Comparison of ENCODE assay signal across 19 mouse cellular contexts in the genomic region with DNA sequence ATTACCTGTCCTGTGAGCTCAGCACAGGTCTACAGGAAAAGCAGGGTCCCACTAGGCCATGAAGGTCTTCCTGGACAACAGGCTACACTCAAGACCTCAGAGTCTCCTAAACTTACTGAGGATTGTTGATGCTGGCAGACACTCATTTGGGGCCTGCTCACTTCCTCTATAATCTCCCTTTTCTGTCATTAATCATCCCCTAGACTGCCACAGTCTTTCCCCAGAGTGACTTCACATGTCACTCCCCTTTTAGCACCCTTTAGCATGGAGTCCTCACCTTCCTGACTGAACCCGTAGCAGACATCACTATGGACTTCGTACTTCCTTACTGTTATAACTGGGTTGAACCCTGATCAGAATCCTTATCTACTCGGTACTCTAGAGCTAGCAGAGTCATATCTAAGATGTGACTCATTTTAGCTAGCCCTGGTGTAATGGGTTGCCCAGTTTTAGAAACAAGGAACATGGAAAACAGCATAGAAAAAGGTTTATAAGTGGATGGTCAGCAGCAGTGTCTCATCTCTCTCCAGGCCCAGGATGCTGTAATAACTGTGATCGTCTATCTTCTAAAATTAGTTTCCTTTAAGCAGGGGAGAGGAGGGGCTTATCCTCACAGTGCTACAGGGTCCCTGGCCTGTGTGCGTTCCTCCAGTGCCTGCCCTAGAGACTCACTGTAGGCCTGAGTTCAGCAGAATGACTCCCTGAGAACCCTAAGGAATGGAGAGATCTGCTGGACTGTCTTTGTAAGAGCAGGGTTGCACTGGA. TPM values are rescaled to one million over a fixed set of nuclear protein-coding genes. Genes with fewer than 3 reads are reported as not detected.
DNase-seq lines count a peak whose midpoint lies in the region; ATAC-seq and TF ChIP-seq lines count a peak whose summit lies in the region.
"Had no signal": no experiment of that assay in that cellular context is flagged by ENCODE, and none has a peak within 500 bp of the region (broad histone marks: within the 10 kb centered on the region; RNA-seq: fewer than 3 reads in every experiment).

No protein-coding gene starts in this region.

- no peak for TF ChIP-seq CTCF in stomach, postnatal 0 days (IDR thresholded peaks at IDR 0.05; ENCODE audit: low read depth)
- no peak for TF ChIP-seq CTCF in layer of hippocampus, adult 2 months (conservative IDR thresholded peaks at IDR 0.05)

- no peaks in the 10 kb centered on the region for H3K9me3 ChIP-seq in heart, embryonic 16.5 days (replicated peaks; ENCODE audit: control insufficient read depth, low read length)
- H3K9me3 ChIP-seq in intestine, embryonic 16.5 days (ENCODE audit: control insufficient read depth, low read length), result no peaks in the 10 kb centered on the region
- no peaks in the 10 kb centered on the region for H3K9me3 ChIP-seq in stomach, postnatal 0 days (ENCODE audit: control insufficient read depth, low read length)
- no peaks in the 10 kb centered on the region for H3K9me3 ChIP-seq in liver, embryonic 11.5 days (ENCODE audit: control insufficient read depth, low read length)
- H3K9me3 ChIP-seq: hindbrain, embryonic 13.5 days; limb, embryonic 15.5 days; neural tube, embryonic 12.5 days had no signal

- 34% methylated on average over 5 of the region's 5 CpGs for WGBS in heart, embryonic 16.5 days
- WGBS in intestine, embryonic 16.5 days, result 43% methylated on average over 5 of the region's 5 CpGs
- 53% methylated on average over 5 of the region's 5 CpGs for WGBS in stomach, postnatal 0 days
- 57% methylated on average over 5 of the region's 5 CpGs for WGBS in liver, embryonic 11.5 days

- H3K4me2 ChIP-seq in heart, embryonic 16.5 days (ENCODE audit: low read depth, low read length), result no peak overlapping the region
- no peak overlapping the region for H3K4me2 ChIP-seq in intestine, embryonic 16.5 days (ENCODE audit: low read depth, low read length)
- H3K4me2 ChIP-seq in stomach, postnatal 0 days (replicated peaks; ENCODE audit: low read depth), result no peak overlapping the region
- H3K4me2 ChIP-seq in liver, embryonic 11.5 days, result no peak overlapping the region
- H3K4me2 ChIP-seq: heart, embryonic 11.5 days; hindbrain, embryonic 13.5 days; limb, embryonic 15.5 days; neural tube, embryonic 12.5 days had no signal

- peaks cover 8% of the 10 kb centered on the region for H3K4me1 ChIP-seq in heart, embryonic 16.5 days (ENCODE audit: control insufficient read depth, insufficient read depth, low read length)
- H3K4me1 ChIP-seq in intestine, embryonic 16.5 days (ENCODE audit: control insufficient read depth, insufficient read depth, low read length), result peaks cover 8% of the 10 kb centered on the region
- H3K4me1 ChIP-seq in stomach, postnatal 0 days (replicated peaks; ENCODE audit: control insufficient read depth, insufficient read depth), result no peaks in the 10 kb centered on the region
- H3K4me1 ChIP-seq in liver, embryonic 11.5 days (replicated peaks; ENCODE audit: control insufficient read depth, insufficient read depth, low read length), result no peaks in the 10 kb centered on the region
- H3K4me1 ChIP-seq: hindbrain, embryonic 13.5 days; limb, embryonic 15.5 days; neural tube, embryonic 12.5 days had no signal

- ATAC-seq in heart, embryonic 16.5 days (replicated peaks; ENCODE audit: extremely low read depth, insufficient read depth, low FRiP score), result peak; percentile 46; the same call in 1 of the 2 replicates
- peak; percentile 96 for ATAC-seq in intestine, embryonic 16.5 days
- ATAC-seq in stomach, postnatal 0 days (ENCODE audit: low FRiP score, low TSS enrichment), result peak; percentile 96
- ATAC-seq in liver, embryonic 11.5 days (replicated peaks; ENCODE audit: low FRiP score), result no peak
- ATAC-seq: forebrain, embryonic 16.5 days; inflammation-experienced regulatory T-cells, adult 6 months; Patski had no signal

- no peaks in the 10 kb centered on the region for H3K27me3 ChIP-seq in heart, embryonic 16.5 days (ENCODE audit: control insufficient read depth, insufficient read depth, low read length)
- H3K27me3 ChIP-seq in intestine, embryonic 16.5 days (replicated peaks; ENCODE audit: control insufficient read depth, insufficient read depth, low read length), result no peaks in the 10 kb centered on the region
- no peaks in the 10 kb centered on the region for H3K27me3 ChIP-seq in stomach, postnatal 0 days (ENCODE audit: control insufficient read depth, insufficient read depth, low read length)
- no peaks in the 10 kb centered on the region for H3K27me3 ChIP-seq in liver, embryonic 11.5 days (replicated peaks; ENCODE audit: control insufficient read depth, insufficient read depth, low read length)
- H3K27me3 ChIP-seq: hindbrain, embryonic 13.5 days; limb, embryonic 15.5 days; neural tube, embryonic 12.5 days; Patski had no signal

- no peak for TF ChIP-seq EP300 in stomach, postnatal 0 days (optimal IDR thresholded peaks at IDR 0.05)

- H3K4me3 ChIP-seq in heart, embryonic 16.5 days (ENCODE audit: low read length), result no peak overlapping the region
- no peak overlapping the region for H3K4me3 ChIP-seq in intestine, embryonic 16.5 days (ENCODE audit: low read length)
- H3K4me3 ChIP-seq in stomach, postnatal 0 days (ENCODE audit: low read depth, low read length), result no peak overlapping the region
- H3K4me3 ChIP-seq in layer of hippocampus, adult 2 months, result no peak overlapping the region
- H3K4me3 ChIP-seq in liver, embryonic 11.5 days (ENCODE audit: low read depth, low read length), result no peak overlapping the region
- H3K4me3 ChIP-seq: hindbrain, embryonic 13.5 days; limb, embryonic 15.5 days; neural tube, embryonic 12.5 days had no signal

- DNase-seq in heart, postnatal 4 days, result no peak
- DNase-seq in NIH3T3 (ENCODE audit: low read depth), result peak; percentile 30
- DNase-seq in stomach, postnatal 0 days (ENCODE audit: low spot score), result no peak
- no peak for DNase-seq in layer of hippocampus, adult 2 months (ENCODE audit: low spot score in 2 of 2)
- DNase-seq in liver, embryonic 11.5 days (ENCODE audit: low spot score), result no peak
- DNase-seq: adrenal gland, adult 8-10 months; cerebellum, adult 9-11 months; gastrocnemius, postnatal 36 days; thymus, adult 18-20 months had no signal

- peak overlapping the region; percentile 11; the same call in 1 of the 2 replicates for H3K27ac ChIP-seq in heart, embryonic 16.5 days (ENCODE audit: low read length)
- H3K27ac ChIP-seq in intestine, embryonic 16.5 days (ENCODE audit: low read length), result peak overlapping the region; percentile 94
- peak overlapping the region; percentile 71 for H3K27ac ChIP-seq in stomach, postnatal 0 days (replicated peaks)
- H3K27ac ChIP-seq in layer of hippocampus, adult 2 months, result no peak overlapping the region
- H3K27ac ChIP-seq in liver, embryonic 11.5 days (ENCODE audit: low read depth, low read length), result no peak overlapping the region
- H3K27ac ChIP-seq: hindbrain, embryonic 13.5 days; kidney, postnatal 0 days; limb, embryonic 15.5 days; neural tube, embryonic 12.5 days had no signal

- no peak overlapping the region for H3K9ac ChIP-seq in heart, embryonic 16.5 days (ENCODE audit: low read length)
- peak overlapping the region; percentile 2; the same call in 1 of the 2 replicates for H3K9ac ChIP-seq in intestine, embryonic 16.5 days (ENCODE audit: low read depth, low read length)
- no peak overlapping the region for H3K9ac ChIP-seq in stomach, postnatal 0 days (ENCODE audit: low read length)
- H3K9ac ChIP-seq in liver, embryonic 11.5 days (ENCODE audit: low read depth, low read length), result no peak overlapping the region
- H3K9ac ChIP-seq: hindbrain, embryonic 13.5 days; limb, embryonic 15.5 days; neural tube, embryonic 12.5 days had no signal

- H3K36me3 ChIP-seq in heart, embryonic 16.5 days (ENCODE audit: control insufficient read depth, insufficient read depth), result no peaks in the 10 kb centered on the region
- no peaks in the 10 kb centered on the region for H3K36me3 ChIP-seq in intestine, embryonic 16.5 days (ENCODE audit: control insufficient read depth, insufficient read depth, low read length)
- H3K36me3 ChIP-seq in stomach, postnatal 0 days (ENCODE audit: control insufficient read depth, insufficient read depth, low read length), result no peaks in the 10 kb centered on the region
- H3K36me3 ChIP-seq in liver, embryonic 11.5 days (ENCODE audit: control insufficient read depth, insufficient read depth, low read length), result no peaks in the 10 kb centered on the region
- H3K36me3 ChIP-seq: hindbrain, embryonic 13.5 days; limb, embryonic 15.5 days; neural tube, embryonic 12.5 days had no signal

RNA-seq across cellular contexts. Expression of a gene that starts 58.7 kb away (rescaled TPM):
- 15.1 and 16.5 TPM in 2 replicates for polyA plus RNA-seq in heart, embryonic 16.5 days (2015; fragmentation: Nextera tagmentation; extraction: Ambion mirVana)
- total RNA-seq in heart, postnatal 4 days (2021), result 10 to 100 TPM in 1 of 2 experiments, 1 to 10 TPM in 1; 7.2 to 11.0 TPM
- 30.3 and 32.5 TPM in 2 replicates for polyA plus RNA-seq in intestine, embryonic 16.5 days (2015; fragmentation: Nextera tagmentation; extraction: Ambion mirVana)
- polyA plus RNA-seq in stomach, postnatal 0 days (2015; fragmentation: Nextera tagmentation; extraction: Ambion mirVana), result 7.0 and 7.7 TPM in 2 replicates
- total RNA-seq in layer of hippocampus, adult 2 months (2021), result 10 to 100 TPM; 12.2 to 15.1 TPM
- 8.6 and 8.8 TPM in 2 replicates for polyA plus RNA-seq in liver, embryonic 11.5 days (2014; fragmentation: Nextera tagmentation; extraction: Ambion mirVana)

Comparison
In these comparisons a context has a peak if more than half of its experiments do, and no peak if none do; other contexts are left out.
1. H3K27ac ChIP-seq: peak in heart, embryonic 16.5 days (single experiment), intestine, embryonic 16.5 days (single experiment) and stomach, postnatal 0 days (single experiment); none in layer of hippocampus, adult 2 months (single experiment) and liver, embryonic 11.5 days (single experiment).